Mouse (Mus musculus): ENCODE results near the gene Rnf167.

- no peak for TF ChIP-seq CTCF (IDR thresholded peaks at IDR 0.05; ENCODE audit: borderline replicate concordance, control insufficient read depth, extremely low read depth, insufficient read depth, low read length, poor library complexity)
- TF ChIP-seq POLR2A (IDR thresholded peaks at IDR 0.05; ENCODE audit: control insufficient read depth, extremely low read depth, insufficient read depth, low read length, poor library complexity), result no peak; the same call in 1 of the 2 replicates
Observed at GRCm38 (mm10) chr11:70647716-70648420, 833 bp downstream of the Rnf167 start.
